Mouse (Mus musculus): Measurements from ENCODE around the gene Ccng1. TPM values are rescaled to one million over a fixed set of nuclear protein-coding genes. Genes with fewer than 3 reads are reported as not detected.
A peak's percentile ranks its signal among the peaks of the same experiment; 100 is the strongest.
"Not testable (repeated sequence)": the region's sequence is repeated elsewhere in the genome, so short reads cannot be mapped to it uniquely, and the experiment has no call there.

Gene Ccng1
- polyA plus RNA-seq, 1 experiment: 1.6 TPM

DNA sequence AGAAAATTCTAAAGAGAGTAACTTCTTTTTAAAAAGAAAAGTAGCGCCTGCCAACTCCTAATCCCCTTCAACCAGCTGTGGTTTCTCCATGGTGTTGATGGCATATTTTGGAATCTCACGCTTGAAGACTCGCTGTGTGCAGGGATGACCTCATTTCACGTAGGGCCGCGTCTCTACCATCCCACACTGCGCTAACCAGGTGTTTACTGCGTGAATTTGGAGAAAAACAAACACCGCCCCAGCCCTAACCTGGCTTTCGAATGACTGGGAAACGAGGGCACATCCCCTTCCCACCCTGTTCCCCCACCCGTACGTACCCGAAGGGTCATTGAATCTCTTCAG lies 22.1 kb downstream of the Ccng1 start:
- TF ChIP-seq CTCF (IDR thresholded peaks at IDR 0.05; ENCODE audit: control insufficient read depth, insufficient read depth, insufficient replicate concordance, low read depth, low read length) (no peak), POLR2A (IDR thresholded peaks at IDR 0.05; ENCODE audit: control insufficient read depth, low read depth, low read length) (no peak)
- no peaks in the 10 kb centered on the region for H3K36me3 ChIP-seq (ENCODE audit: control insufficient read depth, insufficient read depth, low read length)
- peaks cover 4% of the 10 kb centered on the region for H3K4me1 ChIP-seq (ENCODE audit: control insufficient read depth, insufficient read depth, low read length)
- peak overlapping the region; percentile 98 for H3K4me3 ChIP-seq (ENCODE audit: control insufficient read depth, low read depth, low read length)
- no peaks in the 10 kb centered on the region for H3K27me3 ChIP-seq (ENCODE audit: control insufficient read depth, insufficient read depth, low read length)
- H3K27ac ChIP-seq (ENCODE audit: control insufficient read depth, insufficient read depth, low read depth, low read length): peak overlapping the region; percentile 82

DNA sequence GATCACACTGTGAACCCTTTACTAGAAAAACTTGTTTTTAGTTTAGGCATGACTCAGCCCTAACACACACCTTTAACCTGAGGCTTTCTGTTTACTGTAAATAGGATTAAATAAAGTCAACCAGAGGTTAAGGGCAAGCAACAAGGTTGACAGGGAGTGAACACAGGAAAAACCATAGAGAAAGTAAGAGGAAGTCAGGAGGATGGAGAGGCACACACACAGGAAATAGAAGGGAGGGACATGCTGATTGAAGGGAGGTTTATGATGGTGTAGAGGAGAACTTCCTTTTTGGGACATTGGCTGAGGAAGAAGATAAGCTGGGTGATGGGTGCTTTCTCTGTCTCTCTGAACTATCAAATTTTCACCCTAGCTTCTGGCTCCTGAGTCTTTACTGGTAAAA lies 36.8 kb downstream of the Ccng1 start:
- Histone ChIP-seq H3K36me3 (ENCODE audit: control insufficient read depth, insufficient read depth, low read length) (no peaks in the 10 kb centered on the region; the same call in none of the 2 replicates), H3K4me3 (ENCODE audit: control insufficient read depth, low read depth, low read length) (no peak overlapping the region), H3K27me3 (ENCODE audit: control insufficient read depth, insufficient read depth, low read length) (no peaks in the 10 kb centered on the region), H3K4me1 (ENCODE audit: control insufficient read depth, insufficient read depth, low read length) (no peaks in the 10 kb centered on the region), H3K27ac (ENCODE audit: control insufficient read depth, insufficient read depth, low read depth, low read length) (no peak overlapping the region)
- TF ChIP-seq CTCF (IDR thresholded peaks at IDR 0.05; ENCODE audit: control insufficient read depth, insufficient read depth, insufficient replicate concordance, low read depth, low read length) (no peak), POLR2A (IDR thresholded peaks at IDR 0.05; ENCODE audit: control insufficient read depth, low read depth, low read length) (no peak)

- Histone ChIP-seq H3K27ac (ENCODE audit: control insufficient read depth, insufficient read depth, low read depth, low read length) (no peak overlapping the region), H3K4me3 (ENCODE audit: control insufficient read depth, low read depth, low read length) (no peak overlapping the region), H3K4me1 (ENCODE audit: control insufficient read depth, insufficient read depth, low read length) (no peaks in the 10 kb centered on the region), H3K27me3 (ENCODE audit: control insufficient read depth, insufficient read depth, low read length) (no peaks in the 10 kb centered on the region), H3K36me3 (ENCODE audit: control insufficient read depth, insufficient read depth, low read length) (0 out of 2 replicates have a peak, but pooled peaks cover 1% of the 10 kb centered on the region)
- TF ChIP-seq CTCF (IDR thresholded peaks at IDR 0.05; ENCODE audit: control insufficient read depth, insufficient read depth, insufficient replicate concordance, low read depth, low read length) (no peak), POLR2A (IDR thresholded peaks at IDR 0.05; ENCODE audit: control insufficient read depth, low read depth, low read length) (no peak)
These were observed 39.6 kb downstream of the Ccng1 start for GRCm38 (mm10) chr11:40715524-40715923.

GRCm38 (mm10) chr11:40713858-40714257 lies 41.3 kb downstream of the Ccng1 start:
- Histone ChIP-seq H3K27me3 (ENCODE audit: control insufficient read depth, insufficient read depth, low read length) (no peaks in the 10 kb centered on the region), H3K4me1 (ENCODE audit: control insufficient read depth, insufficient read depth, low read length) (no peaks in the 10 kb centered on the region), H3K27ac (ENCODE audit: control insufficient read depth, insufficient read depth, low read depth, low read length) (no peak overlapping the region), H3K36me3 (ENCODE audit: control insufficient read depth, insufficient read depth, low read length) (0 out of 2 replicates have a peak, but pooled peaks cover 1% of the 10 kb centered on the region), H3K4me3 (ENCODE audit: control insufficient read depth, low read depth, low read length) (no peak overlapping the region)
- no peak for TF ChIP-seq POLR2A (IDR thresholded peaks at IDR 0.05; ENCODE audit: control insufficient read depth, low read depth, low read length)
- no peak for TF ChIP-seq CTCF (IDR thresholded peaks at IDR 0.05; ENCODE audit: control insufficient read depth, insufficient read depth, insufficient replicate concordance, low read depth, low read length)

DNA sequence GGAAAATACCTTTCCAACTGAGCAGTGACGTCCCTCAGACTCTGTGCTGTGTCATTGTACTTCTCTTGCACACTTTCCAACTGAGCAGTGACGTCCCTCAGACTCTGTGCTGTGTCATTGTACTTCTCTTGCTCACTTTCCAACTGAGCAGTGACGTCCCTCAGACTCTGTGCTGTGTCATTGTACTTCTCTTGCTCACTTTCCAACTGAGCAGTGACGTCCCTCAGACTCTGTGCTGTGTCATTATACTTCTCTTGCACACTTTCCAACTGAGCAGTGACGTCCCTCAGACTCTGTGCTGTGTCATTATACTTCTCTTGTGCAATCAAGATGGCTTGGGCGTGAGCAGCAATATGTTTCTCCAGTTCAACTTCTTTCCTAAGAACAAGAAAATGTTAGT lies 45.2 kb downstream of the Ccng1 start:
- not testable (repeated sequence) for H3K4me1 ChIP-seq (ENCODE audit: control insufficient read depth, insufficient read depth, low read length); H3K4me3 ChIP-seq (ENCODE audit: control insufficient read depth, low read depth, low read length); H3K27ac ChIP-seq (ENCODE audit: control insufficient read depth, insufficient read depth, low read depth, low read length); H3K27me3 ChIP-seq (ENCODE audit: control insufficient read depth, insufficient read depth, low read length); H3K36me3 ChIP-seq (ENCODE audit: control insufficient read depth, insufficient read depth, low read length)

Other genes starting within 250 kb of the Ccng1 start
- 11.1 and 12.7 TPM in 2 replicates for gene Mat2b, start 60.1 kb downstream of the Ccng1 start, polyA plus RNA-seq (2012; rRNA removed)
- 5.0 and 6.8 TPM in 2 replicates for gene Hmmr, start 21.9 kb downstream of the Ccng1 start, polyA plus RNA-seq (2012; rRNA removed)
- 9.7 and 15.1 TPM in 2 replicates for gene Nudcd2, start 21.6 kb downstream of the Ccng1 start, polyA plus RNA-seq (2012; rRNA removed)

Data from testis, adult 2 months (tissue).